Mouse (Mus musculus): ENCODE data around the gene Vinac1.

GRCm38 (mm10) chr2:129070296-129070695 lies 22.3 kb upstream of the Vinac1 start:
- TF ChIP-seq CTCF (IDR thresholded peaks at IDR 0.05; ENCODE audit: low read depth, low read length) = no peak
- TF ChIP-seq POLR2A (IDR thresholded peaks at IDR 0.05; ENCODE audit: extremely low read depth, insufficient read depth, low read length) = no peak
